Mouse (Mus musculus): ENCODE data around the gene Fgfr4. TPM values are rescaled to one million over a fixed set of nuclear protein-coding genes. Genes with fewer than 3 reads are reported as not detected.

Fgfr4 gene
- total and polyA plus RNA-seq, 3 experiments, result 0.05 TPM; not detected in 2

GRCm38 (mm10) chr13:55205448-55206205 lies 53.2 kb downstream of the Fgfr4 start:
- Histone ChIP-seq H3K9me3 (replicated peaks) (peaks cover 19% of the 10 kb centered on the region), H3K27me3 (ENCODE audit: insufficient read depth, low read length) (peaks cover 14% of the 10 kb centered on the region; the same call in 1 of the 2 replicates), H3K4me3 (ENCODE audit: low read depth, low read length) (no peak overlapping the region), H3K36me3 (replicated peaks) (no peaks in the 10 kb centered on the region), H3K4me1 (ENCODE audit: insufficient read depth, low read depth, low read length) (peaks cover 15% of the 10 kb centered on the region)
- DNase-seq (ENCODE audit: low spot score) (no peak), ATAC-seq (ENCODE audit: extremely low read depth, insufficient number of reproducible peaks, low FRiP score, poor library complexity, severe bottlenecking) (no peak)
- no peak for TF ChIP-seq TAL1 (conservative IDR thresholded peaks at IDR 0.05; ENCODE audit: low read depth, low read length)
- no peak for TF ChIP-seq GATA1 (IDR thresholded peaks at IDR 0.05; ENCODE audit: borderline replicate concordance, low read length)
- no peak for TF ChIP-seq CTCF (IDR thresholded peaks at IDR 0.05; ENCODE audit: low read depth, low read length)
- TF ChIP-seq POLR2AphosphoS5 (IDR thresholded peaks at IDR 0.05; ENCODE audit: insufficient replicate concordance, low read depth, low read length), result no peak
- TF ChIP-seq GATA2 (IDR thresholded peaks at IDR 0.05; ENCODE audit: borderline replicate concordance, low read depth, low read length), result no peak

GRCm38 (mm10) chr13:55208837-55209648 lies 56.6 kb downstream of the Fgfr4 start:
- H3K36me3 ChIP-seq (replicated peaks), result peaks cover 9% of the 10 kb centered on the region
- no peak for ATAC-seq (ENCODE audit: extremely low read depth, insufficient number of reproducible peaks, low FRiP score, poor library complexity, severe bottlenecking)
- peaks cover 27% of the 10 kb centered on the region for H3K9me3 ChIP-seq (replicated peaks)
- H3K4me3 ChIP-seq (ENCODE audit: low read depth, low read length), result no peak overlapping the region
- peaks cover 12% of the 10 kb centered on the region; the same call in 1 of the 2 replicates for H3K27me3 ChIP-seq (ENCODE audit: insufficient read depth, low read length)
- TF ChIP-seq CTCF (IDR thresholded peaks at IDR 0.05; ENCODE audit: low read depth, low read length) (no peak), POLR2AphosphoS5 (IDR thresholded peaks at IDR 0.05; ENCODE audit: insufficient replicate concordance, low read depth, low read length) (no peak), TAL1 (conservative IDR thresholded peaks at IDR 0.05; ENCODE audit: low read depth, low read length) (no peak), GATA2 (IDR thresholded peaks at IDR 0.05; ENCODE audit: borderline replicate concordance, low read depth, low read length) (no peak), GATA1 (IDR thresholded peaks at IDR 0.05; ENCODE audit: borderline replicate concordance, low read length) (no peak)
- DNase-seq (ENCODE audit: low spot score), result no peak
- H3K4me1 ChIP-seq (ENCODE audit: insufficient read depth, low read depth, low read length), result peaks cover 22% of the 10 kb centered on the region

GRCm38 (mm10) chr13:55209649-55210192 lies 57.3 kb downstream of the Fgfr4 start, which contains the start of gene Nsd1:
TSS of gene Nsd1 (plus strand) at chr13:55209782.
- H3K27me3 ChIP-seq (ENCODE audit: insufficient read depth, low read length), result peaks cover 12% of the 10 kb centered on the region; the same call in 1 of the 2 replicates
- DNase-seq (ENCODE audit: low spot score) (no peak), ATAC-seq (ENCODE audit: extremely low read depth, insufficient number of reproducible peaks, low FRiP score, poor library complexity, severe bottlenecking) (no peak)
- peaks cover 14% of the 10 kb centered on the region for H3K36me3 ChIP-seq (replicated peaks)
- peaks cover 29% of the 10 kb centered on the region for H3K4me1 ChIP-seq (ENCODE audit: insufficient read depth, low read depth, low read length)
- peaks cover 27% of the 10 kb centered on the region for H3K9me3 ChIP-seq (replicated peaks)
- TF ChIP-seq POLR2AphosphoS5 (IDR thresholded peaks at IDR 0.05; ENCODE audit: insufficient replicate concordance, low read depth, low read length) (no peak), CTCF (IDR thresholded peaks at IDR 0.05; ENCODE audit: low read depth, low read length) (no peak), TAL1 (conservative IDR thresholded peaks at IDR 0.05; ENCODE audit: low read depth, low read length) (no peak), GATA2 (IDR thresholded peaks at IDR 0.05; ENCODE audit: borderline replicate concordance, low read depth, low read length) (no peak), GATA1 (IDR thresholded peaks at IDR 0.05; ENCODE audit: borderline replicate concordance, low read length) (no peak)
- peak within 1 kb of the TSS; percentile 88; the same call in 1 of the 2 replicates for H3K4me3 ChIP-seq (ENCODE audit: low read depth, low read length)

- Histone ChIP-seq H3K9me3 (replicated peaks) (peaks cover 27% of the 10 kb centered on the region), H3K4me3 (ENCODE audit: low read depth, low read length) (peak overlapping the region; percentile 88; the same call in 1 of the 2 replicates), H3K36me3 (replicated peaks) (peaks cover 17% of the 10 kb centered on the region), H3K27me3 (ENCODE audit: insufficient read depth, low read length) (peaks cover 12% of the 10 kb centered on the region; the same call in 1 of the 2 replicates), H3K4me1 (ENCODE audit: insufficient read depth, low read depth, low read length) (peaks cover 34% of the 10 kb centered on the region)
- DNase-seq (ENCODE audit: low spot score), result no peak
- TF ChIP-seq TAL1 (conservative IDR thresholded peaks at IDR 0.05; ENCODE audit: low read depth, low read length) (no peak), CTCF (IDR thresholded peaks at IDR 0.05; ENCODE audit: low read depth, low read length) (no peak), GATA2 (IDR thresholded peaks at IDR 0.05; ENCODE audit: borderline replicate concordance, low read depth, low read length) (no peak), POLR2AphosphoS5 (IDR thresholded peaks at IDR 0.05; ENCODE audit: insufficient replicate concordance, low read depth, low read length) (no peak), GATA1 (IDR thresholded peaks at IDR 0.05; ENCODE audit: borderline replicate concordance, low read length) (no peak)
- no peak for ATAC-seq (ENCODE audit: extremely low read depth, insufficient number of reproducible peaks, low FRiP score, poor library complexity, severe bottlenecking)
Observed at GRCm38 (mm10) chr13:55210193-55210970, 57.9 kb downstream of the Fgfr4 start.

GRCm38 (mm10) chr13:55210971-55211220 lies 58.5 kb downstream of the Fgfr4 start:
- peaks cover 38% of the 10 kb centered on the region for H3K4me1 ChIP-seq (ENCODE audit: insufficient read depth, low read depth, low read length)
- TF ChIP-seq CTCF (IDR thresholded peaks at IDR 0.05; ENCODE audit: low read depth, low read length), result no peak
- peak overlapping the region; percentile 88; the same call in 1 of the 2 replicates for H3K4me3 ChIP-seq (ENCODE audit: low read depth, low read length)
- DNase-seq (ENCODE audit: low spot score) (no peak), ATAC-seq (ENCODE audit: extremely low read depth, insufficient number of reproducible peaks, low FRiP score, poor library complexity, severe bottlenecking) (no peak)
- H3K9me3 ChIP-seq (replicated peaks), result peaks cover 27% of the 10 kb centered on the region
- peaks cover 12% of the 10 kb centered on the region; the same call in 1 of the 2 replicates for H3K27me3 ChIP-seq (ENCODE audit: insufficient read depth, low read length)
- peaks cover 21% of the 10 kb centered on the region for H3K36me3 ChIP-seq (replicated peaks)

Data from G1E (cell line).